Mouse (Mus musculus) stomach, embryonic 16.5 days (tissue): ENCODE measurements at regions not wholly inside any gene's neighbourhood (a gene's known extent, or its start where the extent isn't known, plus 50 kb on each side); places are given as distances from the start of the nearest gene placed in this dataset.

Source experiments
- ATAC-seq: fragments of 200-750 bp; cut with Nextera tagmentation; 2 replicates; pipeline ENCODE4 v1.8.0; 2017; ENCODE audit warnings: moderate number of reproducible peaks, moderate TSS enrichment; ENCODE audit not compliant: insufficient read depth, low FRiP score
- H3K27ac ChIP-seq: fragments of 300-500 bp; sonication (generic); 2 replicates; pipeline ENCODE4 v1.5.1; 2014; ENCODE audit warnings: low read length
- H3K27me3 ChIP-seq: fragments of 300-500 bp; sonication (generic); 2 replicates; pipeline ENCODE4 v1.6.1; 2014; ENCODE audit warnings: low read length, control low read depth, mixed read lengths; ENCODE audit not compliant: control insufficient read depth, insufficient read depth
- H3K36me3 ChIP-seq: fragments of 300-500 bp; sonication (generic); 2 replicates; pipeline ENCODE4 v1.6.1; 2014; ENCODE audit warnings: low read length; ENCODE audit not compliant: control insufficient read depth, insufficient read depth
- H3K4me1 ChIP-seq: fragments of 300-500 bp; sonication (generic); 2 replicates; pipeline ENCODE4 v1.6.1; 2014; ENCODE audit warnings: low read length, control low read depth, mixed read lengths; ENCODE audit not compliant: control insufficient read depth, insufficient read depth
- H3K4me2 ChIP-seq: fragments of 300-500 bp; sonication (generic); 2 replicates; pipeline ENCODE4 v1.6.1; 2014; ENCODE audit warnings: low read depth, low read length, mixed read lengths
- H3K4me3 ChIP-seq: fragments of 300-500 bp; sonication (generic); replicated peaks from 2 replicates; pipeline ENCODE4 v1.5.1; 2014; ENCODE audit warnings: mild to moderate bottlenecking, low read length
- H3K9ac ChIP-seq: fragments of 300-500 bp; sonication (generic); 2 replicates; pipeline ENCODE4 v1.6.1; 2014; ENCODE audit warnings: low read length
- H3K9me3 ChIP-seq: fragments of 300-500 bp; sonication (generic); replicated peaks from 2 replicates; pipeline ENCODE4 v1.6.1; 2016; ENCODE audit warnings: low read length, control low read depth; ENCODE audit not compliant: control insufficient read depth
- WGBS: fragments of 180-500 bp; shearing (Covaris S2); extraction: QIAGEN DNeasy Blood & Tissue Kit; methylation state at CpG from one replicate; pipeline ENCODE4 v1.1.7; 2014; 5-methylcytosine and 5-hydroxymethylcytosine counted together

GRCm38 (mm10) chr19:6664311-6664952 lies 121.6 kb upstream of the Slc22a12 start:
- Histone ChIP-seq H3K36me3 (no peaks in the 10 kb centered on the region), H3K27me3 (no peaks in the 10 kb centered on the region; the same call in 1 of the 2 replicates), H3K9me3 (no peaks in the 10 kb centered on the region), H3K9ac (no peak overlapping the region), H3K4me3 (no peak overlapping the region), H3K27ac (no peak overlapping the region), H3K4me2 (no peak overlapping the region), H3K4me1 (no peaks in the 10 kb centered on the region)
- no peak for ATAC-seq
- WGBS, result 77% methylated on average over 12 of the region's 12 CpGs

- Histone ChIP-seq H3K9ac (no peak overlapping the region), H3K4me3 (no peak overlapping the region), H3K4me2 (no peak overlapping the region), H3K36me3 (no peaks in the 10 kb centered on the region), H3K4me1 (no peaks in the 10 kb centered on the region), H3K27ac (no peak overlapping the region), H3K27me3 (no peaks in the 10 kb centered on the region; the same call in 1 of the 2 replicates), H3K9me3 (no peaks in the 10 kb centered on the region)
- peak; percentile 63; the same call in 1 of the 2 replicates for ATAC-seq
- 3% methylated on average over 10 of the region's 10 CpGs for WGBS
Observed at GRCm38 (mm10) chr19:6663391-6663790, 120.6 kb upstream of the Slc22a12 start.

- no peaks in the 10 kb centered on the region for H3K36me3 ChIP-seq
- no peak overlapping the region for H3K9ac ChIP-seq
- H3K4me2 ChIP-seq, result no peak overlapping the region
- H3K4me3 ChIP-seq, result no peak overlapping the region
- no peak for ATAC-seq
- H3K4me1 ChIP-seq, result no peaks in the 10 kb centered on the region
- H3K9me3 ChIP-seq, result no peaks in the 10 kb centered on the region
- no peaks in the 10 kb centered on the region; the same call in 1 of the 2 replicates for H3K27me3 ChIP-seq
- 17% methylated on average over 4 of the region's 4 CpGs for WGBS
- no peak overlapping the region for H3K27ac ChIP-seq
Observed at GRCm38 (mm10) chr19:6662346-6662939, 119.6 kb upstream of the Slc22a12 start.

- Histone ChIP-seq H3K9me3 (no peaks in the 10 kb centered on the region), H3K4me3 (no peak overlapping the region), H3K36me3 (no peaks in the 10 kb centered on the region), H3K27ac (no peak overlapping the region), H3K4me2 (no peak overlapping the region), H3K4me1 (no peaks in the 10 kb centered on the region), H3K27me3 (no peaks in the 10 kb centered on the region; the same call in 1 of the 2 replicates), H3K9ac (no peak overlapping the region)
- no peak for ATAC-seq
- 53% methylated on average over 2 of the region's 2 CpGs for WGBS
Observed at GRCm38 (mm10) chr19:6661508-6661871, 118.7 kb upstream of the Slc22a12 start.

GRCm38 (mm10) chr19:6660723-6661507 lies 118.1 kb upstream of the Slc22a12 start:
- Histone ChIP-seq H3K4me3 (no peak overlapping the region), H3K4me1 (no peaks in the 10 kb centered on the region), H3K9ac (no peak overlapping the region), H3K36me3 (no peaks in the 10 kb centered on the region), H3K9me3 (no peaks in the 10 kb centered on the region), H3K4me2 (no peak overlapping the region), H3K27ac (no peak overlapping the region), H3K27me3 (no peaks in the 10 kb centered on the region; the same call in 1 of the 2 replicates)
- no peak for ATAC-seq
- WGBS, result 30% methylated on average over 8 of the region's 8 CpGs

GRCm38 (mm10) chr19:6660157-6660556 lies 117.3 kb upstream of the Slc22a12 start:
- H3K4me1 ChIP-seq, result no peaks in the 10 kb centered on the region
- peak; percentile 21; the same call in 1 of the 2 replicates for ATAC-seq
- H3K27me3 ChIP-seq, result no peaks in the 10 kb centered on the region; the same call in 1 of the 2 replicates
- H3K4me2 ChIP-seq, result no peak overlapping the region
- H3K36me3 ChIP-seq, result no peaks in the 10 kb centered on the region
- 76% methylated on average over 8 of the region's 8 CpGs for WGBS
- no peaks in the 10 kb centered on the region for H3K9me3 ChIP-seq
- H3K27ac ChIP-seq, result no peak overlapping the region
- H3K9ac ChIP-seq, result no peak overlapping the region
- no peak overlapping the region for H3K4me3 ChIP-seq

- H3K27ac ChIP-seq, result no peak overlapping the region
- H3K4me1 ChIP-seq, result no peaks in the 10 kb centered on the region
- no peaks in the 10 kb centered on the region for H3K36me3 ChIP-seq
- H3K27me3 ChIP-seq, result no peaks in the 10 kb centered on the region
- H3K9ac ChIP-seq, result no peak overlapping the region
- no peak overlapping the region for H3K4me2 ChIP-seq
- no peak for ATAC-seq
- WGBS, result 90% methylated on average over 5 of the region's 5 CpGs
- H3K9me3 ChIP-seq, result no peaks in the 10 kb centered on the region
- no peak overlapping the region for H3K4me3 ChIP-seq
Observed at GRCm38 (mm10) chr19:6654550-6654949, 111.7 kb upstream of the Slc22a12 start.

- Histone ChIP-seq H3K27me3 (no peaks in the 10 kb centered on the region), H3K36me3 (no peaks in the 10 kb centered on the region), H3K9me3 (peaks cover 3% of the 10 kb centered on the region; the same call in 1 of the 2 replicates), H3K4me3 (no peak overlapping the region), H3K27ac (no peak overlapping the region), H3K4me2 (no peak overlapping the region), H3K9ac (no peak overlapping the region), H3K4me1 (no peaks in the 10 kb centered on the region)
- no peak for ATAC-seq
- WGBS, result 70% methylated on average over 4 of the region's 4 CpGs
Observed at GRCm38 (mm10) chr19:6652775-6653174, 109.9 kb upstream of the Slc22a12 start.

- Histone ChIP-seq H3K9ac (no peak overlapping the region), H3K27ac (no peak overlapping the region), H3K9me3 (peaks cover 4% of the 10 kb centered on the region; the same call in 1 of the 2 replicates), H3K4me3 (no peak overlapping the region), H3K27me3 (no peaks in the 10 kb centered on the region), H3K4me1 (no peaks in the 10 kb centered on the region), H3K4me2 (no peak overlapping the region), H3K36me3 (no peaks in the 10 kb centered on the region)
- ATAC-seq, result no peak
- 70% methylated on average over 5 of the region's 5 CpGs for WGBS
Observed at GRCm38 (mm10) chr19:6651192-6651591, 108.4 kb upstream of the Slc22a12 start.
